Mouse (Mus musculus) lung, adult 18-20 months (tissue): Measurements from ENCODE around the gene Smpx.

Experiments used
- DNase-seq, 2 experiments: peaks; one replicate each; pipeline ENCODE4 v3.0.0; 2022; ENCODE audit warnings: mixed read lengths in 2 of 2

Gene Smpx

DNA sequence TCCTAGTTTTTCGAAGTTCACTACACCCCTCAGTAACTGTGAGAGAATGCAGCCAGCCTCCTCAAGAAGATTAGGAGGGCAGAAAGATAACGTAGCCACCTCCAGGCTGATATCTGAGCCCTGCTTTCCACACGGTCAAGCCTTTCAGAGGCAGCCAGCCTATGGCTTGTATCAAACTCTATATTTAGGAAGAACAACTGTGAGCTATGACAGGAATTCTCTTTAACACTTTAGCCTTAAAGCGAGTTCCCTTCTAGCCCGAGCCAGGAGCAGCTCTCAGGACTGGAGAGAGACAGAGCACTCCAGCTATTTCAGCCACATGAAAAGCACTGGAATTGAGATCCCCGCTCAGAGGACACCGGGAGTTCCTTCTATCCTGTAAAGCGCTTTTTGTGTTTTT, at the start of gene Smpx:
Smpx (plus strand) TSS at position 49 of the 400 bp plus-strand sequence.
- no peak for DNase-seq

DNA sequence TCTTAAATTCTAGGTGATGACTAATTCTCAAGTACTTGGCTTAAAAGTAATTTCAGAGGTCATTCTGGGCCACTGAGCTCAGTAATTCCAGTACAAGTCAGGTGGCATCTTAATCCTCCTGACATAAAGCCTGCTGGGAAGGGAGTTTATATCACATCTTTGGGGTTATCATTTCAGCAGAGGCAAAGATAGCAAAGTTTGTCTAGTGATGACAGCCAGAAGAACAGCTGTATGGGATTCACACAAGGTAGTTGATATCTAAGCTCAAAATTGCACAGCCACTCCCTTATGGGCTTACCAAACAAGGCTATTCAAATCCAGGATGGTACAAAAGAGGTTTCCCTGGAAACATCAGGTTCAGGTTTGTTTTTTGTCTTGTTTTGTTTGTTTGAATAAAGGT, 43.7 kb upstream of the Smpx start:
- no peak for DNase-seq

GRCm38 (mm10) chrX:157657356-157657755, 41.4 kb upstream of the Smpx start:
- no peak for DNase-seq

GRCm38 (mm10) chrX:157671820-157672219, 26.9 kb upstream of the Smpx start:
- no peak for DNase-seq

DNA sequence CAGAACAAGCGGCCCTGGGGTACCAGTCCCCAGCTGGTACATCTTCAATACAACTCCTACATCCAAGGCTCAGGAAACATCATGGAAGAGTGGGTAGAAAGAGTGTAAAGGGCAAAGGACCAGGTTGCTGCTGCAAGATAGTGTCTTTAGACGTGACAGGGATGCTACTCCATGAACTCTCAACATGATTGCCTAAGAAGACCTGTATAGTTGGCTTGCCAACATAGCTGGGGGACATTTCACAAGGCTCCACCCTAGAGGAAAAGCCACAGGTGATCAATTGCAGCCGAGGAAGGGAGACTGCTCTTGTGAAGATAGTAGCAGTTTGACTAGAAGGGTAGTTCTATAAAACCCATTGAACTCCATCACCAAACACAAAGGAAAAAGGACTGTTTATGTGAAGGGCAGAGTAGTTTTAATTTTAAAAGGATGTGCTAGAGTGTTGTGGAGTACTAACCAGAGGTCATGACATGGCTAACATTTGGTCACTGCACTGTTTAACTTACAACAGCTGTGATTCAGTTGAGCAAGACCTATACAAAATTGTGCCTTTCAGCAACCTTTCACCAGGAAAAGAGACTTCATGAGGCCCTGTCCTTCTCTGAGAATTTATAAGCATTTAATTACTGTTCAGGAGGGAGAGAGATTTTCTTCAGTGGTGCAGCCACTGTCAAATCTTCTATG, 23.9 kb upstream of the Smpx start:
- DNase-seq, result no peak

DNA sequence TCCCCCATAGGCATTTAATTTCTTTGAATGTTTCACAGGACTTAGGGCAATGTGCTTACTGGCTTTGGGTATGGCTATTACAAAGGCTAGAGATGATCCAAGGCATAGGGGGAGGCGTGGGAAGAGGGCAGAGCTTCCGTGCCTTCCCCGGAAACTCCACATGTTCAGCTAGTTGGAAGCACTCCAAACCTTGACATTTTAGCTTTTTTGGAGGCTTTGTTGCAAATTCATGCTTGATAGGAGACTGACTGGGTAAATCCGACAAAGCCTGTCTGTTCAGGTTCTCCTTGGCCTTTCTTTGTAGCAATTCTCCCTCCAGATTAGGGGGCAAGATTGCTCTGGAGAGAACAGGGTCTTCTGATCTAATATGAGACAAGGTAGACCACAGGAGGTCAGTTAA, 7.5 kb upstream of the Smpx start:
- no peak for DNase-seq

DNA sequence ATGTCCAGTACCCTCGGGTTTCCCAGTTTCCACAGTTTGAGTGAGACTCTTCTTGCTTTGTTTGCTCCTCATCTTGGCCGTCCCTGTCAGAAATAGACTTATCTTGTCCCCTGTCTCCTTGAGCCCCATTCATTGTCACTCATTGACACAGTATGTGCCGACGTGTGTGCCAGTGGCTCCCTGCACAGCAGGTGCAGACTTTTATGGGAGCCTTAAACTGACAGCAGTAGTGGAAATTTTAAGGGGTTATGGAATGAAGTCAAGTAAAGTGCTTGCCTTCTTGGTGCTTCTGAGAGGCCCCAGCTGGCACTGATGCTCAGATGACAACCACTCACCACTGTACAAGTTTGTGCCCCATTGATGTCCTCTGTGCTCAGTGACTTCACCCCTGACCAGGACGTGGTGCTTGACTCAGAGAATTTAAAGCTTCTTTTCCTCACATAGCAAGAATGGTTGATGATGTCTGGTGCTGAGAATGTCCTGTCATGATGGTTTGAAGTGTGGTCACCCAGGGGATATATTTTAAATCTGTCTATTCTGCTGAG, 1.0 kb upstream of the Smpx start:
- DNase-seq, result no peak

- DNase-seq, result no peak
Observed at GRCm38 (mm10) chrX:157707236-157707635, 8.5 kb downstream of the Smpx start.

- DNase-seq, result no peak
Observed at GRCm38 (mm10) chrX:157708616-157709280, 10.0 kb downstream of the Smpx start.

DNA sequence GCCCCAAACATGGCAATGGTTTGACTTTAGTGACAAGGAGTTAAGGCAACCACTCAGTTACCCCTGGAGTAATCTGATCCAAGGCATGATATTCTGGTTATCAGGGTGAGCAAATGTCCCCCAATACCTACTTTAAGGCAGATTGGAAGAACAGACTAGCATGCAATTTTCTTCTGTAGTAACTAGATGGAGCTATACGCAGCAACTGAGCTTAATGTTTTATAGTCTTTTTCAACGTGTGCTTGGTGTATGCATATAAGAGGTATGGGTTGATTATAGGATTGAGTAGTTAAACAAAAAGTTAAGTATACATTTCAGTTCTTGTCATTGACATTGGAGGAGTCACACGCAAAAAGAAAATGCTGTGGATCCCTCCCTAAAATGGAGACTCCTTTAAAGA, 21.2 kb downstream of the Smpx start:
- no peak for DNase-seq

- peak in 1 of 2 experiments; percentile 3 for DNase-seq
Observed at GRCm38 (mm10) chrX:157730622-157731341, 32.1 kb downstream of the Smpx start.

DNA sequence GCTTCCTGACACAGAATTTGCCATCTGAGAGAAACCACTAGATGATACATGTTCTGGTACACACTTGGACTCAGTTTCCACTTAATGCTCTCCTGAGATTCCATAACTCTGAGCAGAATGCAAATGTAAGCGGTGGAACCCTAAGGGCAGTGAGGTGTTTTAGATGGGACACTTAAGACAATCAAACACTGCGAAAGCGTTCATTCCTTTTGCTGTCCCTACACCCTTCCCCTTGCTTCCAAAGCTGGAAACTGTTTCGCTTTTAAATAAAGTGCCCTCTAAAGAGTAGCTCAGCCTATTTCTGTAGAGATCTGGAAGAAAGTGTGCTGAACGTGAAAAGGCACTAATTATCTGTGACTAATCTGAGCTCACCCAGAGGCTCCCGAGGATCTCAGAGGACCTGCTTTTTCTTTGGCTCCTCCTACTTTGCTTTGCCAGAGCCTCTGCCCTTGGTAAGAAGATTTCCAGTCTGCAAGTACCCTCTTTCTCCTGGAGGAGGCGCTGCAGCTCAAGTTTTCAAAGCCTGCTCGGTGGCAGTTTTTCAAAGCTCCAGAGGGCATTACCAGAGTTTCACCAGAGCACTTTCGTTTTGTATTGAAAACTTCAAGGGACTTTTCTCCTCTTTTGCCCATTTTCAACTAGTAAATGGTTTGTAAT, 33.1 kb downstream of the Smpx start:
- peak; percentile 41 to 62 for DNase-seq

DNA sequence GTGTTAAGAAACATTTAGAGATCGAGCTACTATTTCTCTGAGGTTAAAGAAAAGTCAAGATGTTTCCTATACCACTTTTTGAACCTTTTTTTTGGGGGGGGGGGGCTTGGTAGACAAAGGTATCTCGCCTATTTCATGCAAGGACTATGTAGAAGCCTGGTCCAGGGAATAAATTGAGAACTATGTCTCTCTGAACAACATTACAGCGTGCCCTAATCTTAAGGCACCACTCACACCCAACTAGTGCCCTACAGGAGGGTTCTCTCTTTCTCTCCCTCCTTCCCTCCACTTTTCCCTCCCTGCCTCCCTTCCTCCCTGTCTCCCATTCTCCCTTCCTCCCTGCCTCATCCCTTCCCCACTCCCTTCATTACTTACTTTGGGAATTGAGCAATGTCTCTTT, 33.6 kb downstream of the Smpx start:
- DNase-seq, result no peak

- DNase-seq, result no peak
Observed at GRCm38 (mm10) chrX:157733836-157734235, 35.1 kb downstream of the Smpx start.

GRCm38 (mm10) chrX:157734341-157734740, 35.6 kb downstream of the Smpx start:
- no peak for DNase-seq

GRCm38 (mm10) chrX:157747815-157748544, 49.3 kb downstream of the Smpx start:
- no peak for DNase-seq

- DNase-seq, result no peak
Observed at GRCm38 (mm10) chrX:157754559-157754958, 55.8 kb downstream of the Smpx start.

DNA sequence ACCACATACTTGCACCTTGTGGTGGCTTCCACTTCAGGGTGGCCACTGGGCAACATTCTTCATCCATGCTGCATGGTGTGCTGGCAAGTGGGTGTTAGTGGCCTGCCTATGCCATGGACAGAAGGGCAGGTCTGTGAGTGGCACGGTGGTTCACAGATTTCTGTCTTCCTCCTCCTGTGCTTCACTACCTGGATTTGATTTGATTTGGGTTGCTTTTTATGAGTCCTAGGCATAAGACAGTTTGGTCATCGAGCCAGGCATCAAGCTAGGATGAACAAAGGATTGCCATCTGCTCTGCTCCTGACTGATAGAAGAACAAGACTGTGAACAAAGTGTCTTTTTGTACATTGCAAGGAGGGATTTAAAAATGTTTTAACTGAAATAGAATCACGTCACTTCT, 63.8 kb downstream of the Smpx start:
- no peak for DNase-seq

DNA sequence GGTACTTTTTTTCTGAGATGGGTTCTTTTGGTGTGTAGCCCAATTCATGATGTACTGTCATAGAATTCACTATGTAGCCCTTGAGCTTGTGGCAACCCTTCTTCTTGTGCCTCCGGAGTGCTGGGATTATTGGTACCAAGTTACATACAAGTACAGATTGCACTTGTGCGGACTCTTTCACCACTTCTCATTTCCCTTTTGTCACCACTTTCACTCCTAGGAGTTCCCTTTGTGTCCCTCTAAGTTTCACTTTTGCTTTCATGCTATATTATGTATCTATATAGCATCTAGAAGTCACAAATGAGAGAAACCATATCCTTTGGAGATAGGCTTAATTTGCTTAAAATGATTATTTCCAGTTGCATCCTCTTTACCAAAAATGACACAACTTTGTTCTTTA, 103.0 kb downstream of the Smpx start:
- no peak for DNase-seq
